Mouse (Mus musculus): Measurements from ENCODE around the gene Dip2a. TPM values are rescaled to one million over a fixed set of nuclear protein-coding genes. Genes with fewer than 3 reads are reported as not detected.

Dip2a gene
- 33.4 and 37.7 TPM in 2 replicates for polyA plus RNA-seq (2012; rRNA removed)

DNA sequence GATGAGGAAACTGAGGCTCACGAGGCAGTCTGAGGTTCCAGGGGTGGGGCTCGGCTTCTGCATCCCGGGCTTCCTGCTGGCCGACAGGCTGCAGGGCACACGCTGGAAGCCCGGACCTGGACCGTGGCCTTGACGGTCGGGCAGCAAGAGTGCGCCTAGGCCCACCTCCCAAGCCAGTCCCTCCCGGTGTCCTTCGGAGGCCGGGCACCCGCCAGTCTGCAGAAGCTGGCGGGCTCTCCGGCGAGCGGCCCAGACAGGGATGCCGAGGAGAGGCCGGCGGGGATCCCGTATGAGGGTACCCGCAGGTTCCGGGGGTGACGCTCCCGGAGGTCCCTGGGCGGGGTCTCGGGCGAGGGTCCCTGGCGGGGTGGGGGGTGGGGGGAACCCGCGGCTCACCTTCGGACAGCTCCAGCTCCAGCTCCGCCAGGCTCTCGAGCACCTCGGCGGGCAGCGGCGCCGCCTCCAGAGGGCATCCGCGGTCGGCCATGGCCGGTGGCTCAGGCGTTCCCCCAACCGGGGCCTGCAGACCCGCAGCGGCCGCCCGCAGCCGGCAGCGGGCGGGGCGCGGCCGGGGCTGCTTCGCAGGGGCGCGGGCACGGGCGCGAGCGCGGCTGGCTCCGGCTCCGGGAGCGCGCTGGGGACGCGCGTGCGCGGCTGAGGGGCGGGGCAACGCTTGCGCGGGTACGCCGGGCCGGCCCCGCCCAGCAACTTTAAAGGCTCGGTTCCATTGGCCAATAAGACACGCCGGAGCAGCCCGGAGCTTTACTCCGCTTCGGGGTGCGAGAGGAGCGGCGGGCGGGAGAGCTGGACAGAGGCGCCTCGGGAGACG lies at the start of gene Dip2a:
Dip2a (minus strand) TSS at position 581 of the 829 bp plus-strand sequence.

DNA sequence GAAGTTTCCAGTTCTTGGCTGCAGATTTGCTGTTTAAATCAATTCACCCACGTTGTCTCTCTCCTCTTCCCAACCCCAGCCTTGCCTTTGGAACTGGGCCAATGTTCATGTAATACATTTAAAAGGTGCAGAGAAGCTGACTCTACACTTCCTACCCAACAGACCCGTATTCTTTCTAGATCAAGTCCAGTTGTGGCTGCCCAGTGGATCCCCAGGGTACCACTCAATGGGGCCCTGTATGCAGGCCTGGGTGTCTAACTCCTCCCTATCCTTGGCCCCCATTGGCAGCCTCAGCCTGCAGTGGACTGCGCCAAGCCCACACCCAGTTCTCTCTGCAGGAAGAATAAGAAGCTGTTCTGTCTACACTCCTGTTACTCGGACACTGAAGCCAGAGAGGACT lies 91.6 kb downstream of the Dip2a start, which contains the start of gene S100b:
S100b (plus strand) TSS at position 318 of the 400 bp plus-strand sequence.

DNA sequence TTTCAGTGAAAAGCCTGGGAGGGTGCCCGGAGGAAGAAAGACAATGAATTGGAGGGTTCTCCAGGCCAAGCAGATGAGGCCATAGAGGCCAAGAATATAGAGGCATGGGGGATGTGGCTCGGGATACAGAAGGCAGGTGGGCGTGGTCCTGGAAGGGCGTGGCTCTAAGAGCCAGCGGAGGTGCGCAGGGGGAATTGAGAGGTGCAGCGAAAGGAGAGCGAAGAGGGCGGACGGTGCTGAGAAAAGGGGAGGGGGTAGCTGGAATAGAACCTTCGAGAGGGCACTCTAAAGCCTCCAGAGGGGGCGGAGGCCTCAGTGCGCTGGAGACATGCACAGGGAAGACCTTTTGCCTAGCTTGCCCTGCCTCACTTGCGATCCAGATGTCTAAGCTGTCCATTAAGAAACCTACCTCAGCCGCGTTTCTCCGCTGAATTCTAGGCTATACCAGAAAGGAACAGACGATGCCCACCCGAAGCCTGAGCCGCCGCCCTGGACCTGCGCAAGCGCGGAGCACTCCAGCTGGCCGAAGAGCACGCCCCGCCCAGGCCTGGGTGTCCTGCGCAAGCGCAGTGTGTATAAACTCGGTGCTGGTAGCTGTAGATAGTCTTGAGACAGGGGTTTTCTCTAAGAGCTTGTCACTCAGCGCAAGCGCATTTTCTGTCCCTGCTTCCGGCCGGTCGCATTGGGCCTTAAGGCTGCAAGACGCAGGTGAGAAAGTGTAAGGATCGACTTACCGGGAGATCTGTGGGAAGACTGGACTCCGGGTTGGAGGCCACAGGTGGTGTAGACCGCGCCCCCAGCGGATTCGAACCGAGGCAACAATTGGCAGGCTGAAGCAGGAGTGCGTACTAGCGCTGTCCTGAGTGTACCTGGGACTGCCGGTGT lies 107.5 kb downstream of the Dip2a start, which contains the start of gene Prmt2:
Prmt2 (minus strand) TSS at position 525 of the 885 bp plus-strand sequence.

Other genes with a start within 250 kb of the Dip2a start
- gene Slc5a4b, start 234.3 kb downstream of the Dip2a start, polyA plus RNA-seq (2012; rRNA removed): 1.1 and 5.2 TPM in 2 replicates
- gene Slc5a4a, start 197.8 kb downstream of the Dip2a start, polyA plus RNA-seq (2012; rRNA removed): 2.5 and 4.0 TPM in 2 replicates
- 85.4 and 88.4 TPM in 2 replicates for gene Prmt2, start 107.4 kb downstream of the Dip2a start, polyA plus RNA-seq (2012; rRNA removed)
- 4.9 and 11.9 TPM in 2 replicates for gene S100b, start 91.4 kb downstream of the Dip2a start, polyA plus RNA-seq (2012; rRNA removed)
- gene AC141477.1, start 95.2 kb upstream of the Dip2a start, polyA plus RNA-seq (2012; rRNA removed): not detected in 2 replicates
- gene Pcnt, start 97.5 kb upstream of the Dip2a start, polyA plus RNA-seq (2012; rRNA removed): 24.5 and 26.8 TPM in 2 replicates
- gene 2610028H24Rik, start 103.8 kb upstream of the Dip2a start, polyA plus RNA-seq (2012; rRNA removed): 15.6 and 20.8 TPM in 2 replicates
- 23.5 and 24.8 TPM in 2 replicates for gene Mcm3ap, start 123.6 kb upstream of the Dip2a start, polyA plus RNA-seq (2012; rRNA removed)
- gene Ybey, start 123.8 kb upstream of the Dip2a start, polyA plus RNA-seq (2012; rRNA removed): 2.4 and 2.9 TPM in 2 replicates
- 32.3 and 39.6 TPM in 2 replicates for gene Lss, start 186.3 kb upstream of the Dip2a start, polyA plus RNA-seq (2012; rRNA removed)
- 0.14 TPM in 1 of 2 replicates, not detected in the other for gene Spatc1l, start 217.0 kb upstream of the Dip2a start, polyA plus RNA-seq (2012; rRNA removed)
- gene Ftcd, start 230.4 kb upstream of the Dip2a start, polyA plus RNA-seq (2012; rRNA removed): 0.27 and 0.64 TPM in 2 replicates